Mouse (Mus musculus): Measurements from ENCODE around the gene Mesp1.

GRCm38 (mm10) chr7:79744051-79744450, 49.5 kb downstream of the Mesp1 start:
- TF ChIP-seq GATA1 (IDR thresholded peaks at IDR 0.05; ENCODE audit: borderline replicate concordance, low read length), result no peak
- no peak for TF ChIP-seq FLI1 (IDR thresholded peaks at IDR 0.05; ENCODE audit: low read length)
